Mouse (Mus musculus): ENCODE results near the gene H2-M10.5. TPM values are rescaled to one million over a fixed set of nuclear protein-coding genes. Genes with fewer than 3 reads are reported as not detected.
A peak's percentile ranks its signal among the peaks of the same experiment; 100 is the strongest.
"Not testable (repeated sequence)": the region's sequence is repeated elsewhere in the genome, so short reads cannot be mapped to it uniquely, and the experiment has no call there.

Gene H2-M10.5
- not detected for total RNA-seq (2021)
- long read RNA-seq, experiment 1, result 0 reads
- long read RNA-seq, experiment 2, result 0 reads

DNA sequence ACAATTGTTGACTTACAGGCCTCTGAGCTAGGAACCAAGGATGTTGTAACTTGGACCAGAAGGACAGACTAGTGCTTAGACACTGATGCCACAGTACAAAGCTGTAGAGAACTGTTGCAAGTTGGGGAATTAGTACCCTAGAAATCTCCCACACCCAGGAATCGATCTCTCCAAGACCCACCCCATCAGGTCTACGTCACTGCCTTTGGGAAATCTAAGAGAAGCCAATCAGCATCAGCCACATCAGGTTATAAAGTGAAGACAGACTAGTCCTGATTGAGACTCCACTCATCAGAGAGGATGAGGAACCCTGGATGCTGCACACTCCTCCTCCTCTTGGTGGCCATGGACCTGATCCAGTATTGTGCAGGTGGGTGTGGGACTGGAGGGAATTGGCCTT is at the start of gene H2-M10.5:
Gene H2-M10.5, plus strand, starts transcription at position 301 of the 400 bp plus-strand sequence.
- DNase-seq, result not testable (repeated sequence)

DNA sequence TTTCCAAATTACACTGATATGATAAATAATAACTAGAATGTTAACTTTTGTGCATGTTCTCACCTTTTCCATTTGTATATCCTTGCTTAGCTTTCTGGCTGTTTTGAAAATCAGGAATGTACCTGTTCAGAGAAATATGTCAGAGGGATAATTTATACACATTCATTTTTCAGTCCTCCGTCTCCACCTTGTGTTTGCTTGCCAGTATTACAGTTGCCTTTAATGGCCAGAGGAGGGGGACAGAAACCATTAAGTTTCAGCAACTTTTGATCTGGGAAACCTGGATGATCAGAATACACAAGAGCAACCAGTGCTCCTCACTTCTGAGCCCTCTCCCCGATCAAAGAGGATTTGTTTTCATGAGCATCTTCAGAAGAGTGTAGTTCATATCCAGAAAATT is 46.7 kb upstream of the H2-M10.5 start:
- DNase-seq, result no peak

DNA sequence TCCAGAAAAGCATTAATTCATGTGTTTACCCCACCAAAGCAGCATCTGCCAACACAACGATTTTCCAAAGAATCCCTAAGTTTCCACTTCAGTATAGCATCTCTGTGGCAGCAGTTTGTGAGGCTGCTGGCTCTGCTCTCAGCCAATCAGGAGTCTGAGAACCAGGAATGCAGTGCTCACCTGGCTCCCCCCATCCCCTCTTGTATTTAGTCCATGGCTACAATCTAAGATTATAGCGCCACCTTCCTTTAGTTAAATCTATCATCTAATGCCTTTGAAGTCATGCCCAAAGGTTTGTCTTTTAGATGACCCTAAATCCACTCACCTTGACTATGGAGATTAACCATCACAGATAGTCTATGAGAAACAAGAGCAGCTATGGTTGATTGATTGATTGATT is 8.9 kb upstream of the H2-M10.5 start:
- DNase-seq, result no peak

DNA sequence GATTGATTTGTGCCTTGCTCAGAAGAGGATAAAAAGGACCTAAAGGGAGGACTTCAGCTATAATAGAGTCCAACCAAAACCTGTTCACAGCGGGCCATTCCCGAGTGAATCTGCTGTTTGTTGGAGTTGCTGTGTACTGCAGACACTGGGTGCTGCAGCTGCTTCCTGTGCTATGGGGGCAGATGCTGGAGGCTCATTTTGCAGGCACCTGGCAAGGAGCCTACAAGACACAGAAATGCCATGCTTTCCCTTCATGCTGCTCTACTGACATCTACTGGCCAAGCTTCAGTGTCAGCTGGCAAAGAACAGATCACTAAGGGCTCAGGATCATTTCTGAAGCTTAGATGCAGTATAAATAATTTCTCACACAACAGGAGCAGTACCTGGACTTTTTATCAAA is 8.5 kb upstream of the H2-M10.5 start:
- peak; percentile 14 for DNase-seq

DNA sequence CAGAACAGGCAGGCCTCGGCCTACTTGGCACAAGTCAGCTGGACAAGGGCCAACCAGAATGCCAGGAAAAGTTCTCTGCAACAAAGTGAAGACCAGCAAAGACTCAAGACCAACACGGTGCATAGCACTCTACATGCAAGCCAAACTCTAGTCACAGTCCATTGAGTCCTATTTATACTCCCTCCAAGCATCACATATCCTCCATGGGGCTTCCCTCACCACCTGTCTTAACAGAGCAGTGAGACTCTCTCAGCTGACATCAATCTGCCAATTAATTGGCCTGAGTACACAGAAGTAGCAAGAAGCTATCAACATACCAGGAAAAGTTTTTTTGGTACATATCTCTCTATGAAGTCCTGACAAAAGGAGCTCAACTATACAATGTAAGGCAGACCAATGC is 7.3 kb upstream of the H2-M10.5 start:
- not testable (repeated sequence) for DNase-seq

DNA sequence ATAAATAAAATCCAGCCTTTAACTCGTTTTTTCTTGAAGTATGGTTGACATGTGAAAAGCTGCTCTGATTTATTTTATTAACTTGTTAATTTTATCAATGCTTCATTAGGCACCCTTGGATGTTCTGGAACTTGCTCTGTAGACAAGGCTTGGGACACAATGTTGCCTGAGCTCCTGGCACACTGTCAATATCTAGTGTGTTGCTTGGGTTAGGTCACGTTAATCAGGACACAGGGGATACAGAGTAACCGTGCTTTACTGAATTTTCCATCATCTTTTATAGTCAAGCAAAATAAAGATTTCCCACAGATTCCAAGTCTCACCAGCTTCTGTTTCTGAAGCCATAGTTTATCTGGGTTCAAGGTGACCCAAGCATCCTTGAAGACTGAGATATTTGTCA is 8.8 kb downstream of the H2-M10.5 start:
- no peak for DNase-seq

DNA sequence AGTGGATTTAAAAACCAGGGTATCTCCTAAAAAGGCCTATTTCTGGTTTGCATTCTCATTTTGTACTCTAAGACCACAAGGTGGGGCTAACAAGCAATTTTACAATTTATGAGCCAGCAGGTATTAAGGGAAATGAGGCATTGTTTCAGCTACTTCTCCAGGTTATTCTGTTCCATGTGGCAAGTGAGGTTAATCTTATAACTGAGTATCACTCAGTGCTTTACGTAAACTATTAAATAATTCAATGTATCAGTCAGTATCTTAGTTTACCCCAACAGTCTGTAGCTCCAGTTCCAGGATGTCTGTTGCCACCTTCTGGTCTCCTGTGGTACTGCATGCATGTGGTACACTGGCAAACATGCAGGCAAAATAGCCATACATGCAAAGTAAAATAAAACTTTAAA is 13.8 kb downstream of the H2-M10.5 start:
- not testable (repeated sequence) for DNase-seq

DNA sequence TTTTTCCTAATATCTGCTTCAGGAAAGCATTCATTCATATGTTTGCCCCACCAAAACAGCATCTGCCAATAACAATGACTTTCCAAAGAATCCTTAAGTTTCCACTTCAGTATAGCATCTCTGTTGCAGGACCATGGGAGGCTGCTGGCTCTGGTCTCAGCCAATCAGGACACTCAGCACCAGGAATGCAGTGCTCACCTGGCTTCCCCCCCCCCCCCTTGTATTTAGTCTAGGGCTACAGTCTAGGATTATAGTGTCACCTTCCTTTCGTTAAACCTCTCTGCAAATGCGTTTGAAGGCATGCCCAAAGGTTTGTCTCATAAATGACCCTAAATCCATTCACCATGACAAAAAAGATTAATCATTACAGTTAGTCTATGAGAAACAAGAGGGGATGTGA is 15.6 kb downstream of the H2-M10.5 start:
- DNase-seq, result no peak

DNA sequence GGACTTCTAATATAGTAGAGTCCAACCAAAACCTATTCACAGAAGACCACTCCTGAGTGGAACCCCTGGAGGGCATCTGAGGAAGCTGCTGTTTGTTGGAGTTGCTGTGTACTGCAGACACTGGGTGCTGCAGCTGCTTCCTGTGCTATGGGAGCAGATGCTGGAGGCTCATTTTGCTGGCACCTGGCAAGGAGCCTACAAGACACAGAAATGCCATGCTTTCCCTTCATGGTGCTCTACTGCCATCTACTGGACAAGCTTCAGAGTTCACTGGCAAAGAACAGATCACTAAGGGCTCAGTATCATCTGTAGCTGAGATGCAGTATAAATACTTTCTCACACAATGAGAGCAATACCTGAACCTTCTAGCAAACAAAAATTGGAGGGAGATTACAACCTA is 16.1 kb downstream of the H2-M10.5 start:
- DNase-seq, result peak; percentile 62

DNA sequence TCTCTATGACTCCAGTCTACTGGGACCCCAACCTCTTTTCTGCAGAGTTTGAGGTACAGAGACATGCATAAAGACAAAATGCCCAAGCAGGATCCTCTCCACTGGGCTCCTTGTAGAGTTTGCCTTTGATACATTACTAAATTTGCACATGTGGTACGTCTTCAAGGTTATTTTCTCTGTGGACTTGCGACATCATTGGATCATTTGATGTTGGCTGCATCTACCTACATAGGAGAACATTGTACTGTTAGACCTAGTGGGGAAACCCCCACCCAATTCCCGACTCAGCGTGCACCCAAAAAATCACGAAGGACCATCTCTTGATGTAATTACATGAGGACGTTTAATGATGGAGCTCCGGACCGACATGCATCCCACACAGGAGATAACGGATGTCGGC is 26.8 kb downstream of the H2-M10.5 start:
- no peak for DNase-seq

DNA sequence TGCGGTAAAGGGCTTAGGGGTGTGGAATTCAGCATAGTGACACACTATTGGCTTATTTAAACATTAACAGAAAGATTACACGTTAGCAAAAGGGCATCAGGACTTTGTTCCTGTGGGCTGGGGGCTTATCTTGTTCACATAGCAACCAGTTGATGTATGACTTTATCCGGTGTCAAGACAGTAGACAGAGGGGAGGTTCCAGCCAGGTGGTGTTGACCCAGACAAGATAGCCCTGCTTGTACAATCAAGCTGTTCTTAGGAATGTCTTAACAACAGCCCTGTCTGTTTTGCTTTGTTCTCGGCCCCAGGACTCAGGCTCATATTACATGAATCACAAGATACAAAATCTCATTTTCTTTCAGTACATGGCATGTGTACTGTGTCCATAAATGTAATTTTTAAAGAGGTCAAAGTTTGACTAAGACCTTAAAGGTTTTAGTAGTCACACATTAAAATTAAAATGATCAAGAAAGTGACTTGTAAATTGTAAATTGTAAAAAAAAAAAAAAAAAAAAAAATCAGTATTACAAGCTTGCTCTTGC is 27.3 kb downstream of the H2-M10.5 start:
- not testable (repeated sequence) for DNase-seq

DNA sequence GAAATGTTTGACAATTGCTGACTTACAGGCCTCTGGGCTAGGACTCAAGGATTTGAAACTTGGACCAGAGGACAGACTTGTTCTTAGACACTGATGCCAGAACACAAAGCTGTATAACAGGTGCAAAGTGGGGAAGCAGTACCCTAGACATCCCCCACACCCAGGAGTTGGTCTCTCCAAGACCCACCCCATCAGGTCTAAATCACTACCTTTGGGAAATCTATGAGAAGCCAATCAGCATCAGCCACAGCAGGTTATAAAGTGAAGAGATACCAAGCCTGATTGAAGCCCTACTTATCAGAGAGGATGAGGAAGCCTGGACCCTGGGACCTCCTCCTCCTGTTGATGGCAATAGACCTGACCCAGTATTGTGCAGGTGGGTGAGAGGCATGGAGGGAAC is 39.2 kb downstream of the H2-M10.5 start, which contains the start of gene H2-M10.6:
Gene H2-M10.6, plus strand, starts transcription at position 301 of the 400 bp plus-strand sequence.
- no peak for DNase-seq

DNA sequence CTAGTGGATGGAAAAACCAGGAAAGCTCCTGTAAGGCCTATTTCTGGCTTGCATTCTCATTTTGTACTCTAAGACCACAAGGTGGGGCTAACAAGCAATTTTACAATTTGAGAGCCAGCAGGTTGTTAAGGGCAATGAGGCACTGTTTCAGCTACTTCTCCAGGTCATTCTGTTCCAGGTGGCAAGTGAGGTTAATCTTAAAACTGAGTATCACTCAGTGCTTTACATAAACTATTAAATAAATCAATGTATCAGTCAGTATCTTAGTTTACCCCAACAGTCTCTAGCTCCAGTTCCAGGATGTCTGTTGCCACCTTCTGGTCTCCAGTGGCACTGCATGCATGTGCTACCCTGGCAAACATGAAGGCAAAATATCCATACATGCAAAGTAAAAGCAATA is 51.3 kb downstream of the H2-M10.5 start:
- peak; percentile 36 for DNase-seq

DNA sequence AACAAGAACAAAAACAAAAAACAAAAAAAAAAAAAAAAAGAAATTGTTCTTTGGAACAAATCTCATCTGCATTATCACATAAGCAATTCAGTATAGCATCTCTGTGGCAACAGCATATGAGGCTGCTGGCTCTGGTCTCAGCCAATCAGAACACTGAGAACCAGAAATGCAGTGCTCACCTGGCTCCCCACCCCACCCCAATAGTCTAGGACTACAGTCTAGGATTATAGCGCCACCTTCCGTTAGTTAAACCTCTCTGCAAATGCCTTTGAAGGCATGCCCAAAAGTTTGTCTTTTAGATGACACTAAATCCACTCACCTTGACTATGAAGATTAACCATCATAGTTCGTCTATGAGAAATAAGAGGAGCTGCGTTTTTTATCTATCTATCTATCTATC is 52.8 kb downstream of the H2-M10.5 start:
- no peak for DNase-seq

Other genes starting within 250 kb of the H2-M10.5 start
- not detected for gene H2-M11, start 225.8 kb upstream of the H2-M10.5 start, total RNA-seq (2021)
- gene H2-M9, start 130.2 kb upstream of the H2-M10.5 start, total RNA-seq (2021), result not detected
- gene H2-M1, start 100.7 kb upstream of the H2-M10.5 start, total RNA-seq (2021), result not detected
- not detected for gene H2-M10.6, start 39.3 kb downstream of the H2-M10.5 start, total RNA-seq (2021)
- gene Trim26, start 64.2 kb downstream of the H2-M10.5 start, total RNA-seq (2021), result 10 to 100 TPM; 15.0 to 19.2 TPM
- gene Trim15, start 94.3 kb downstream of the H2-M10.5 start, total RNA-seq (2021), result not detected
- gene Trim10, start 96.7 kb downstream of the H2-M10.5 start, total RNA-seq (2021), result 1 to 10 TPM in 1 of 2 experiments, not detected in 1; 1.7 TPM
- not detected for gene Trim40, start 117.2 kb downstream of the H2-M10.5 start, total RNA-seq (2021)
- gene Trim31, start 125.2 kb downstream of the H2-M10.5 start, total RNA-seq (2021), result not detected
- gene Rnf39, start 170.0 kb downstream of the H2-M10.5 start, total RNA-seq (2021), result under 1 TPM in 1 of 2 experiments, not detected in 1; 0.47 TPM
- gene Ppp1r11, start 178.8 kb downstream of the H2-M10.5 start, total RNA-seq (2021), result 10 to 100 TPM; 62.6 to 63.5 TPM
- 10 to 100 TPM; 19.6 to 23.2 TPM for gene Znrd1, start 185.6 kb downstream of the H2-M10.5 start, total RNA-seq (2021)
- 1 to 10 TPM; 7.5 to 9.4 TPM for gene Znrd1as, start 185.7 kb downstream of the H2-M10.5 start, total RNA-seq (2021)
- gene 2410137M14Rik, start 208.3 kb downstream of the H2-M10.5 start, total RNA-seq (2021), result not detected
- under 1 TPM in 1 of 2 experiments, not detected in 1; 0.18 TPM for gene H2-M5, start 216.6 kb downstream of the H2-M10.5 start, total RNA-seq (2021)
- 1 to 10 TPM; 1.9 to 4.5 TPM for gene Zfp57, start 228.3 kb downstream of the H2-M10.5 start, total RNA-seq (2021)